Mouse (Mus musculus) MEL-GATA-1-ER (cell line): ENCODE results near the gene Ltb4r1.

ENCODE experiments used
- DNase-seq: peaks from one replicate; pipeline ENCODE4 v3.0.0-alpha.2; 2012; ENCODE audit warnings: low read depth; ENCODE audit errors: extremely low read depth

The Ltb4r1 gene

GRCm38 (mm10) chr14:55783171-55783957 lies 17.6 kb downstream of the Ltb4r1 start:
- no peak for DNase-seq

- no peak for DNase-seq
Observed at GRCm38 (mm10) chr14:55783958-55784235, 18.1 kb downstream of the Ltb4r1 start, which contains the start of gene Adcy4. TSS of gene Adcy4 (minus strand) at chr14:55784095.

DNA sequence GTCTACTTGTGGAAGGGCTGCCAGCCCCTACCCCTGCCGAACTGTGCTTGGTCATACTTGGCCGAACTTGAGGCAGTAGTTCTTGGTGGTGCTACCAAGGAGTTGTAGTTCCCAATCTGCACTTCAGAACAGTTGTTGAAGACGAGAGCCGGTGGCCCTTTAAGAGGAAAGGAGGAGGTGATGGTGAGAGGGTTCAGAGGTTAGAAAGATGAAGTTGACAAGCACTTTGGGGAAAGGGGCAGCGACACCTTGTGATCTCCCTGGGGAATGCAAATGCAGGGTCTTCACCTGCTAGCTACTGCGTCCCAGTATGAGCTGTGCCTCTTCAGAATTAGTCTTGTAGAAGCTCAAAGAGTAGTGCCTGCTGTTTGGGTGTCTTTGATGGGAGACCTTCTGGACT lies 19.4 kb downstream of the Ltb4r1 start:
- no peak for DNase-seq

DNA sequence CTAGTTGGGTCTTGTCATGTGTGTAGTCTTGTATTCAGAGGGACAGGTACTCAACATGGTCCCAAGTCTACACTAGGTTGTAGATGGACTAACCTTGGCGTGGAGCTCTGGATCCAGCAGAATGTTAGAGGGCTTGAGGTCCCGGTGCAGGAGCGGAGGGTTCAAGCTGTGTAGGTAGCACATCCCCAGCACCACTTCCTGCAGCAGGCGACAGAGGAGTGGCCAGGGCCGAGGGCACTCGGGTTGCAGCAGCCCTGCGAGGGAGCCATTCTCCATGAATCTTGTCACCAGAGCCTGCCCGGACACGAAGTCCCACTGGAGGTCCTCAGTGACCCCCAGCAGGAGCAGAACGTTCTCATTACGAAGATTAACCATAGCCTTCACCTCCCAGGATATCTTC lies 22.0 kb downstream of the Ltb4r1 start:
- no peak for DNase-seq

DNA sequence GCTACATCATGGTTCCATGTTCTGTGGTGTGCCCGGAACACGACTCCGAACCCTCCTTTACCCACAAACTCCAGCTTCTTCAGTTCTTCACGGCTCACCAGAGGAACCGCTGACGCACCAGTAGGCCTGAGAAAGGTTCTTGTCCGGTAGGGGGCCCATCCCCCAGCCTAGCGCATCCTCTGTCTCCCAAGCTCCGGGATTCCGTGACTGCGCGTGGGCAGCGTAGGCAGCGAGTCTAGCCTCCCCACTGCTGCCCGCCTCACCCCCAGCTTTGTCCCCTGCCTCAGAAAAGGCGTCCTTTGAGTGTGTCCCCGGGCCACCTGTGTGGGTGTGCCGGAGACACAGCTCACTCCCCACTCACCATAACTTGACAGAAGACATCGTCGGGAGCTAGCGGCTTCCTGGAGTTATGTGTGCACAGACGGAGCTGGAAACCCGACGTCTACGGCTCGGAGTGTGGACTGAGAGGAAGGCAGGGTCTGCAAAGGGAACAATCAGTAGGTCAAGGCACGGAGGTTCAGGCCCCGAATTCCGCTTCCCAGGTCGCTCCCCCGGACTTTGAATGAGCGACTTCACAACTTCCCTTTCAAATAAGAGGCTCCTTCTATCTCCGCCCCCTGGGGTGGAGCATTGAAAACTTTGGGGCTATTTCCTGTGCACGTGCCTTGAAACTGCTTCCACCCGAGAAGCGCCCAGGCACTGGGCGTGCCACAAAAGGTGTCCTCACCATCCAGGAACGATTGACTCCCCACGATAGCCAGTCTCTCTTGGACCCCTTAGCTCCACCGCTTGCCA lies 22.7 kb downstream of the Ltb4r1 start, which contains the start of gene Ripk3:
Ripk3 (minus strand) TSS at position 610 of the 795 bp plus-strand sequence.
- peak; percentile 88 for DNase-seq

- DNase-seq: no peak
Observed at GRCm38 (mm10) chr14:55793461-55793860, 27.7 kb downstream of the Ltb4r1 start.

- DNase-seq: no peak
Observed at GRCm38 (mm10) chr14:55793946-55794345, 28.2 kb downstream of the Ltb4r1 start.

DNA sequence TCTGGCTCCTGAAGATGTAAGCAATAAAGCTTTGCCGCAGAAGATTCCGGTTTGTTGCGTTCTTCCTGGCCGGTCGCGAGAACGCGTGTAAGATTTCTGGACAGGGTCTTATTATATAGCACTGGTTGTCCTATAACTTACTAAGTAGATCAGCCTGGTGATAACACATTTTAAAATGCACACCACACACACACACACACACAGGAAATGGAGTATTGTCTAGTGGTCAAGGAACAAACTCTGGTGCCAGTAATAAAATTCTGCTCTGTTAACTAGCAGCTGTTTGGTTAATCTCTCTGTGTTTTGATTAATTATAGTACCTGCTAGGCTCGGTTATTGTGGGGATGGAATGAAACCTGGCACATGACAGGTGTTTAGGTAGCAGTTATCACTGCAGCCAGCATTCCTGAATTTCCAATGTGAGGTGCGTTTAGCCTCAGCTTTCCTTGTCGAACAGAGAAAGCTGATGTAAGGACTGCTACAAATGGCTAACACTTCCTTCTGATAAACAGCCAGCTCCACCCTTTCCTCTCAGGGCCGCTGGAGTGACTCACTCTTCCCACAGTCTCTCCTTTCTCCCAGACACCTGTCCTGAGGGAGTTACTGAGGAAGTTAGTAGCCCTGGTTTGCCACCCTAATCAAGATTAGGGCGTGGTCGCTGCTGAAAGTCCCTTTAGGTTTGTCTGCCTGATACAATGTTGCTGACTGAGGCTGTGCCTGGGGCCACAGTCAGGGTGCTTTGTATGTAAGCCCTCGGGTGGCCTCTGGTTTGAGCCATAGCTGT lies 29.8 kb downstream of the Ltb4r1 start:
- DNase-seq: peak; percentile 64

DNA sequence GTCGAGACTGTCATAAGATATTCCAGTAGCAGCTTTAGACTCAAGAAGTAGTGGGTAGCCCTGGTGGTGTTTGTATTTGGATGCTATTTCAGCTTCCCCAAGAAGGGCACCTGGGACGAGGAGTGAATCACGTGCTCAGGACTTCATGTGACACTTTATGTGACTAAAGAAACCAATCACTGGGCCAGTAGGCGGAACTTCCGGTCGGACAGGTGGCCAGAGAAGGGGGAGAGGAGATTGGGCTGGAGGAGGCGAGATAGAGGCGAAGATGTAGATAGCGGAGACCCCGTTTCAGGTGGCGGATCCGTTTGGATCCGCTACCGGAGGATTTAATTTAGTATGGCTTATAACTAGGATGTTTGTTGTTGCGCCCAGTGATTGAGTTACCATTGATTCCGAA lies 49.1 kb downstream of the Ltb4r1 start:
- no peak for DNase-seq

GRCm38 (mm10) chr14:55815310-55815751 lies 49.6 kb downstream of the Ltb4r1 start:
- no peak for DNase-seq
